Comparison of ENCODE assay signal across 19 mouse cellular contexts in genomic region chr6:18697536-18697935, GRCm38 (mm10).
"Had no signal": no experiment of that assay in that cellular context is flagged by ENCODE, and none has a peak within 500 bp of the region (broad histone marks: within the 10 kb centered on the region; RNA-seq: fewer than 3 reads in every experiment).

No protein-coding gene starts in this region.

- ATAC-seq: liver, postnatal 0 days; midbrain, embryonic 16.5 days had no signal

- H3K27ac ChIP-seq: liver, embryonic 13.5 days; liver, embryonic 15.5 days; midbrain, embryonic 10.5 days; midbrain, embryonic 12.5 days; neural tube, embryonic 13.5 days; neural tube, embryonic 15.5 days had no signal

- H3K9ac ChIP-seq: liver, embryonic 13.5 days; liver, embryonic 15.5 days; liver, postnatal 0 days; lung, embryonic 15.5 days; midbrain, embryonic 12.5 days; neural tube, embryonic 13.5 days; neural tube, embryonic 15.5 days had no signal

- H3K4me2 ChIP-seq: liver, embryonic 13.5 days; liver, embryonic 15.5 days; lung, embryonic 15.5 days; midbrain, embryonic 12.5 days; neural tube, embryonic 13.5 days; neural tube, embryonic 15.5 days had no signal

- H3K4me3 ChIP-seq: liver, embryonic 13.5 days; liver, embryonic 15.5 days; lung, embryonic 15.5 days; midbrain, embryonic 10.5 days; midbrain, embryonic 12.5 days; myocyte; neural tube, embryonic 13.5 days; neural tube, embryonic 15.5 days had no signal

- H3K4me1 ChIP-seq: liver, embryonic 13.5 days; liver, embryonic 15.5 days had no signal

- DNase-seq: liver, embryonic 13.5 days; liver, postnatal 0 days; midbrain, embryonic 14.5 days; retina, postnatal 1 day; right cerebral cortex, adult 18-20 months; right cerebral cortex, postnatal 25 days; right cerebral cortex, postnatal 4 days; spleen, adult 18-20 months; thymus, adult 18-20 months; thymus, postnatal 14 days; thymus, postnatal 36 days had no signal

- H3K27me3 ChIP-seq: liver, embryonic 13.5 days; liver, embryonic 15.5 days; lung, embryonic 15.5 days; midbrain, embryonic 12.5 days; neural tube, embryonic 13.5 days; neural tube, embryonic 15.5 days had no signal

- H3K9me3 ChIP-seq: liver, embryonic 13.5 days; liver, embryonic 15.5 days; lung, embryonic 15.5 days; midbrain, embryonic 10.5 days; midbrain, embryonic 12.5 days; neural tube, embryonic 13.5 days; neural tube, embryonic 15.5 days had no signal

- H3K36me3 ChIP-seq: liver, embryonic 13.5 days; liver, embryonic 15.5 days; lung, embryonic 15.5 days; midbrain, embryonic 10.5 days; midbrain, embryonic 12.5 days; neural tube, embryonic 13.5 days; neural tube, embryonic 15.5 days had no signal
